Mouse (Mus musculus) kidney, adult 2 months (tissue): ENCODE results near the gene Tlcd2.

Experiments used
- CTCF ChIP-seq: fragments of 200-500 bp; conservative IDR thresholded peaks from 2 replicates; pipeline ENCODE4 v1.5.1; 2011; ENCODE audit warnings: low read depth, mild to moderate bottlenecking, control low read depth, low read length, moderate library complexity, mixed read lengths; ENCODE audit not compliant: insufficient read depth, insufficient read length
- POLR2A ChIP-seq: fragments of 200-500 bp; IDR thresholded peaks from one replicate; pipeline ENCODE4 v1.6.1; 2011; ENCODE audit warnings: low read depth, low read length, control low read depth

DNA sequence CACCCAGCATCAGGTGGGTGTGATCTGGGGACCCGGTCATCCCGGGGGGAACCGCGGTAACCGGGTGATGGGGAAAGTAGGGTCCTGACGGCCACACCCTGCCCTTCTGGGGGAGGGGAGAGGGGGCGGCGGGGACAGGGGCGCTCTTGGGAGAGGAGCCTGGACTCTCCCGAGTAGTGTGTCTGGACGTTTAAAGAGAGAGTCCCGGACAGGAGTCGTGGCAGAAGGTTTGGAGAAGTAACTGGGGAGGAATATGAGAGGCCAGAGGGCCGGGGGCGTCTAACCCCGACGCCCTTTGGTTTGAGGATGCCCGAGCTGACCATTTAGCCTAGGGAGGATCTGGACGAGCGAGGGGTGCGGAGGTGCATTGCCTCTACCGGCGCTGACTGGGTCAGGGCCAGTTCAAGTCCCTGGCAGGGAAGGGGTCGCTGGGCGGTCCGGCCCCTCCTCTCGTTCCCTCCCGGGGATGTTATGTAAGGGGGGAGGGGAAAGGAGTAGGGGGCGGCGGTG lies 283 bp downstream of the Tlcd2 start:
- TF ChIP-seq CTCF = no peak
- TF ChIP-seq POLR2A = no peak
